Mouse (Mus musculus): ENCODE measurements around the gene Pdcd1lg2. TPM values are rescaled to one million over a fixed set of nuclear protein-coding genes. Genes with fewer than 3 reads are reported as not detected.

The Pdcd1lg2 gene
- total and polyA plus RNA-seq, 3 experiments, result 1.7 to 5.4 TPM; not detected in 1

DNA sequence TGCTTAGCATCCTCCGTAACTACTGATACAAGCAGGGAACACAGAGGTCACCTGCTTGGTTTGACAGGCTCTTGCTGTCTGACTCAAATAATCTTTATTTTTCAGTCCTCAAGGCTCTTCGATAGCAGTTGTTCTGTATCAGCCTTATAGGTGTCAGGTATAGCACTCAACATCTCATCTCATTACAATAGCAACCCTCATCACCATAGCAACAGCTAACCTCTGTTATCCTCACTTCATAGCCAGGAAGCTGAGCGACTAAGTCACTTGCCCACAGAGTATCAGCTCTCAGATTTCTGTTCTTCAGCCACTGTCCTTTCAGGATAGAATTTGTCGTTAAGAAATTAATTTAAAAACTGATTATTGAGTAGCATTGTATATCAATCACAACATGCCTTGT is 24.9 kb upstream of the Pdcd1lg2 start:
- no peaks in the 10 kb centered on the region for H3K9me3 ChIP-seq (replicated peaks; ENCODE audit: insufficient read depth, low read length)
- no peak for DNase-seq (ENCODE audit: low read depth, low spot score)
- H3K36me3 ChIP-seq (ENCODE audit: control insufficient read depth in 1 of 2, insufficient read depth in 2 of 2, low read length in 2 of 2), result peaks cover 4 to 22% of the 10 kb centered on the region in 2 experiments; a peak in 3 of 4 replicates
- H3K27me3 ChIP-seq (ENCODE audit: control insufficient read depth in 1 of 2, insufficient read depth in 2 of 2, low read length in 2 of 2), result no peaks in the 10 kb centered on the region
- no peak overlapping the region for H3K4me3 ChIP-seq (ENCODE audit: control insufficient read depth in 1 of 2, insufficient read depth in 1 of 2, low read depth in 2 of 2, low read length in 2 of 2)
- H3K9ac ChIP-seq (ENCODE audit: control insufficient read depth, low read depth, low read length, poor library complexity, severe bottlenecking), result no peak overlapping the region
- no peak overlapping the region for H3K27ac ChIP-seq (ENCODE audit: control insufficient read depth, low read depth, low read length)
- no peaks in the 10 kb centered on the region for H3K79me2 ChIP-seq (ENCODE audit: control insufficient read depth, insufficient read depth, low read length, poor library complexity)
- H3K4me1 ChIP-seq (ENCODE audit: control insufficient read depth in 1 of 2, insufficient read depth in 2 of 2, low read length in 2 of 2), result peaks cover 17 to 23% of the 10 kb centered on the region in 2 experiments
- 0 out of 2 replicates have a peak, but pooled peaks have one; percentile 15 for TF ChIP-seq MAX (IDR thresholded peaks at IDR 0.05; ENCODE audit: low read length)
- no peak for TF ChIP-seq POLR2AphosphoS5 (IDR thresholded peaks at IDR 0.05; ENCODE audit: borderline replicate concordance, low read depth, low read length)
- TF ChIP-seq ELF1 (IDR thresholded peaks at IDR 0.05; ENCODE audit: low read depth, low read length), result no peak
- TF ChIP-seq MAZ (IDR thresholded peaks at IDR 0.05; ENCODE audit: low read depth, low read length), result no peak
- TF ChIP-seq ZMIZ1 (IDR thresholded peaks at IDR 0.05; ENCODE audit: low read depth, low read length), result 0 out of 2 replicates have a peak, but pooled peaks have one; percentile 39
- TF ChIP-seq ZKSCAN1 (IDR thresholded peaks at IDR 0.05; ENCODE audit: low read depth, low read length), result no peak
- no peak for TF ChIP-seq SIN3A (IDR thresholded peaks at IDR 0.05; ENCODE audit: low read length)
- no peak for TF ChIP-seq POLR2AphosphoS2 (IDR thresholded peaks at IDR 0.05; ENCODE audit: low read length)
- no peak for TF ChIP-seq ETS1 (IDR thresholded peaks at IDR 0.05; ENCODE audit: low read depth, low read length)
- no peak for TF ChIP-seq MXI1 (IDR thresholded peaks at IDR 0.05; ENCODE audit: low read depth, low read length)
- TF ChIP-seq JUND (IDR thresholded peaks at IDR 0.05; ENCODE audit: low read depth, low read length), result no peak
- no peak for TF ChIP-seq KAT2A (conservative IDR thresholded peaks at IDR 0.05; ENCODE audit: low read depth, low read length)
- no peak for TF ChIP-seq USF1 (IDR thresholded peaks at IDR 0.05; ENCODE audit: low read depth, low read length)

GRCm38 (mm10) chr19:29388818-29389217 is 21.9 kb upstream of the Pdcd1lg2 start:
- TF ChIP-seq UBTF (IDR thresholded peaks at IDR 0.05; ENCODE audit: borderline replicate concordance, insufficient read depth, low read depth, low read length), result no peak
- TF ChIP-seq USF1 (IDR thresholded peaks at IDR 0.05; ENCODE audit: low read depth, low read length), result no peak
- no peak for TF ChIP-seq BHLHE40 (IDR thresholded peaks at IDR 0.05; ENCODE audit: borderline replicate concordance, low read depth, low read length)
- no peak for TF ChIP-seq MAZ (IDR thresholded peaks at IDR 0.05; ENCODE audit: low read depth, low read length)
- peak; percentile 42 to 57 (median 48) for TF ChIP-seq CTCF (IDR thresholded peaks at IDR 0.05 in 2 of 3, conservative IDR thresholded peaks at IDR 0.05 in 1 of 3; ENCODE audit: control insufficient read depth in 1 of 3, insufficient read depth in 1 of 3, low read depth in 2 of 3, low read length in 3 of 3, poor library complexity in 1 of 3, severe bottlenecking in 1 of 3)
- no peak for TF ChIP-seq POLR2AphosphoS2 (IDR thresholded peaks at IDR 0.05; ENCODE audit: low read length)
- TF ChIP-seq TCF12 (IDR thresholded peaks at IDR 0.05; ENCODE audit: low read depth, low read length), result no peak
- TF ChIP-seq RAD21 (IDR thresholded peaks at IDR 0.05; ENCODE audit: low read depth, low read length), result peak; percentile 24
- no peak for TF ChIP-seq ELF1 (IDR thresholded peaks at IDR 0.05; ENCODE audit: low read depth, low read length)
- TF ChIP-seq MYC (IDR thresholded peaks at IDR 0.05; ENCODE audit: low read depth, low read length), result peak; percentile 40; the same call in 1 of the 2 replicates
- no peak for TF ChIP-seq E2F4 (IDR thresholded peaks at IDR 0.05; ENCODE audit: borderline replicate concordance, low read depth, low read length)
- TF ChIP-seq ZC3H11A (IDR thresholded peaks at IDR 0.05; ENCODE audit: low read depth, low read length), result peak; percentile 35; the same call in 1 of the 2 replicates
- peak; percentile 56 for TF ChIP-seq SMC3 (IDR thresholded peaks at IDR 0.05; ENCODE audit: low read depth, low read length)
- TF ChIP-seq MYB (IDR thresholded peaks at IDR 0.05; ENCODE audit: low read depth, low read length), result no peak
- TF ChIP-seq TAL1 (IDR thresholded peaks at IDR 0.05; ENCODE audit: low read length), result no peak
- no peak for TF ChIP-seq CHD2 (IDR thresholded peaks at IDR 0.05; ENCODE audit: low read length)
- TF ChIP-seq ZNF384 (IDR thresholded peaks at IDR 0.05; ENCODE audit: low read depth, low read length), result no peak
- H3K9ac ChIP-seq (ENCODE audit: control insufficient read depth, low read depth, low read length, poor library complexity, severe bottlenecking), result no peak overlapping the region
- no peaks in the 10 kb centered on the region for H3K79me2 ChIP-seq (ENCODE audit: control insufficient read depth, insufficient read depth, low read length, poor library complexity)
- H3K9me3 ChIP-seq (replicated peaks; ENCODE audit: insufficient read depth, low read length), result no peaks in the 10 kb centered on the region
- H3K4me3 ChIP-seq (ENCODE audit: control insufficient read depth in 1 of 2, insufficient read depth in 1 of 2, low read depth in 2 of 2, low read length in 2 of 2), result no peak overlapping the region
- H3K4me1 ChIP-seq (ENCODE audit: control insufficient read depth in 1 of 2, insufficient read depth in 2 of 2, low read length in 2 of 2), result peaks cover 14 to 18% of the 10 kb centered on the region in 2 experiments
- H3K27me3 ChIP-seq (ENCODE audit: control insufficient read depth in 1 of 2, insufficient read depth in 2 of 2, low read length in 2 of 2), result no peaks in the 10 kb centered on the region
- no peak overlapping the region for H3K27ac ChIP-seq (ENCODE audit: control insufficient read depth, low read depth, low read length)
- H3K36me3 ChIP-seq (ENCODE audit: control insufficient read depth in 1 of 2, insufficient read depth in 2 of 2, low read length in 2 of 2), result peaks cover 4 to 17% of the 10 kb centered on the region in 2 experiments; a peak in 3 of 4 replicates
- DNase-seq (ENCODE audit: low read depth, low spot score), result peak; percentile 57

Data from MEL (cell line).